Mouse (Mus musculus): ENCODE measurements around the gene Brd3os. TPM values are rescaled to one million over a fixed set of nuclear protein-coding genes. Genes with fewer than 3 reads are reported as not detected.

Gene Brd3os
- total RNA-seq, 2 experiments from 2014 or later = 1.0 TPM

- DNase-seq = no peak
Measured at GRCm38 (mm10) chr2:27418577-27419070, 23.5 kb upstream of the Brd3os start.

GRCm38 (mm10) chr2:27421293-27422068 is 20.6 kb upstream of the Brd3os start:
- no peak for DNase-seq
- intact Hi-C loops (cut with DNase I) = no loop called here

More at GRCm38 (mm10) chr2:27418577-27419070, 23.5 kb upstream of the Brd3os start:
- intact Hi-C loops (cut with DNase I) = no loop called here

GRCm38 (mm10) chr2:27423596-27423995 is 18.5 kb upstream of the Brd3os start:
- DNase-seq = no peak

GRCm38 (mm10) chr2:27425161-27425611 is 16.9 kb upstream of the Brd3os start:
- intact Hi-C loops (cut with DNase I) = no loop called here
- DNase-seq = no peak

More at GRCm38 (mm10) chr2:27423596-27423995, 18.5 kb upstream of the Brd3os start:
- intact Hi-C loops (cut with DNase I) = no loop called here

GRCm38 (mm10) chr2:27425751-27426405 is 16.2 kb upstream of the Brd3os start:
- DNase-seq = peak in 1 of 2 experiments; percentile 39
- intact Hi-C loops (cut with DNase I) = no loop called here

GRCm38 (mm10) chr2:27426406-27426854 is 15.7 kb upstream of the Brd3os start:
- no peak for DNase-seq
- intact Hi-C loops (cut with DNase I) = no loop called here

GRCm38 (mm10) chr2:27426855-27427457 is 15.2 kb upstream of the Brd3os start, which contains the start of gene Vav2:
Vav2 (minus strand) TSS chr2:27427033.
- intact Hi-C loops (cut with DNase I) = no loop called here
- peak; percentile 86 to 90 for DNase-seq

- intact Hi-C loops (cut with DNase I) = loop anchor here (1.0 to 2.0 kb wide), 2 partner anchors 139 to 147 kb away; no protein-coding TSS in a partner anchor
- peak; percentile 76 to 81 for DNase-seq
Measured at GRCm38 (mm10) chr2:27428071-27428470, 14.1 kb upstream of the Brd3os start.

GRCm38 (mm10) chr2:27430621-27431020 is 11.5 kb upstream of the Brd3os start:
- intact Hi-C loops (cut with DNase I) = no loop called here

GRCm38 (mm10) chr2:27432599-27432998 is 9.5 kb upstream of the Brd3os start:
- intact Hi-C loops (cut with DNase I) = no loop called here
- no peak for DNase-seq

More at GRCm38 (mm10) chr2:27430621-27431020, 11.5 kb upstream of the Brd3os start:
- DNase-seq = no peak

GRCm38 (mm10) chr2:27437876-27438275 is 4.2 kb upstream of the Brd3os start:
- DNase-seq = no peak
- intact Hi-C loops (cut with DNase I) = no loop called here

GRCm38 (mm10) chr2:27438281-27438680 is 3.8 kb upstream of the Brd3os start:
- intact Hi-C loops (cut with DNase I) = no loop called here
- DNase-seq = no peak

GRCm38 (mm10) chr2:27442708-27443449 is 755 bp downstream of the Brd3os start:
- no peak for DNase-seq
- intact Hi-C loops (cut with DNase I) = no loop called here

GRCm38 (mm10) chr2:27443450-27443708 is 1.3 kb downstream of the Brd3os start:
- intact Hi-C loops (cut with DNase I) = no loop called here
- DNase-seq = no peak

- intact Hi-C loops (cut with DNase I) = no loop called here
Measured at GRCm38 (mm10) chr2:27445910-27446309, 3.8 kb downstream of the Brd3os start.

GRCm38 (mm10) chr2:27446812-27447211 is 4.7 kb downstream of the Brd3os start:
- DNase-seq = no peak
- intact Hi-C loops (cut with DNase I) = no loop called here

More at GRCm38 (mm10) chr2:27445910-27446309, 3.8 kb downstream of the Brd3os start:
- no peak for DNase-seq

GRCm38 (mm10) chr2:27447782-27448181 is 5.7 kb downstream of the Brd3os start:
- intact Hi-C loops (cut with DNase I) = no loop called here
- no peak for DNase-seq

GRCm38 (mm10) chr2:27450226-27450625 is 8.1 kb downstream of the Brd3os start:
- no peak for DNase-seq
- intact Hi-C loops (cut with DNase I) = no loop called here

GRCm38 (mm10) chr2:27459735-27460134 is 17.6 kb downstream of the Brd3os start:
- intact Hi-C loops (cut with DNase I) = no loop called here
- no peak for DNase-seq

- DNase-seq = no peak
Measured at GRCm38 (mm10) chr2:27460163-27460562, 18.0 kb downstream of the Brd3os start.

More at GRCm38 (mm10) chr2:27460163-27460562, 18.0 kb downstream of the Brd3os start:
- intact Hi-C loops (cut with DNase I) = no loop called here

Data from gastrocnemius, postnatal 36 days (tissue).